Mouse (Mus musculus) kidney, embryonic 14.5 days (tissue): Measurements from ENCODE around the gene Slc25a21. TPM values are rescaled to one million over a fixed set of nuclear protein-coding genes. Genes with fewer than 3 reads are reported as not detected.
A peak's percentile ranks its signal among the peaks of the same experiment; 100 is the strongest.

ENCODE experiments used
- ATAC-seq: fragments of 200-750 bp; cut with Nextera tagmentation; 2 replicates; pipeline ENCODE4 v1.8.0; 2017; ENCODE audit warnings: moderate number of reproducible peaks, mild to moderate bottlenecking, moderate TSS enrichment, moderate library complexity; ENCODE audit not compliant: low FRiP score, low TSS enrichment
- H3K27ac ChIP-seq: fragments of 300-500 bp; sonication (generic); 2 replicates; pipeline ENCODE4 v1.5.1; 2014; ENCODE audit warnings: low read depth, mild to moderate bottlenecking, low read length, moderate library complexity, mixed read lengths
- H3K27me3 ChIP-seq: fragments of 300-500 bp; sonication (generic); 2 replicates; pipeline ENCODE4 v1.6.1; 2014; ENCODE audit warnings: mild to moderate bottlenecking, low read length; ENCODE audit not compliant: control insufficient read depth, insufficient read depth
- H3K36me3 ChIP-seq: fragments of 300-500 bp; sonication (generic); 2 replicates; pipeline ENCODE4 v1.6.1; 2014; ENCODE audit warnings: low read length, mixed read lengths; ENCODE audit not compliant: control insufficient read depth, insufficient read depth
- H3K4me1 ChIP-seq: fragments of 300-500 bp; sonication (generic); 2 replicates; pipeline ENCODE4 v1.6.1; 2014; ENCODE audit warnings: low read length, mixed read lengths; ENCODE audit not compliant: control insufficient read depth, insufficient read depth
- H3K4me2 ChIP-seq: fragments of 300-500 bp; sonication (generic); replicated peaks from 2 replicates; pipeline ENCODE4 v1.6.1; 2014; ENCODE audit warnings: low read depth, mild to moderate bottlenecking, low read length
- H3K4me3 ChIP-seq: fragments of 300-500 bp; sonication (generic); 2 replicates; pipeline ENCODE4 v1.5.1; 2014; ENCODE audit warnings: mild to moderate bottlenecking, low read length
- H3K9ac ChIP-seq: fragments of 300-500 bp; sonication (generic); 2 replicates; pipeline ENCODE4 v1.6.1; 2014; ENCODE audit warnings: low read depth, mild to moderate bottlenecking, low read length, moderate library complexity
- H3K9me3 ChIP-seq: fragments of 300-500 bp; sonication (generic); 2 replicates; pipeline ENCODE4 v1.6.1; 2016; ENCODE audit warnings: low read length; ENCODE audit not compliant: control insufficient read depth
- WGBS: fragments of 180-500 bp; shearing (Covaris S2); extraction: QIAGEN DNeasy Blood & Tissue Kit; methylation state at CpG from one replicate; pipeline ENCODE4 v1.1.7; 2014; 5-methylcytosine and 5-hydroxymethylcytosine counted together
- polyA plus RNA-seq: library from polyadenylated mRNA; unstranded; fragments of >200 nt; fragmentation: Nextera tagmentation; extraction: Ambion mirVana; gene quantifications from 2 replicates; pipeline ENCODE4 v1.2.1, GENCODE M21; 2014

Gene Slc25a21
- polyA plus RNA-seq, 1 experiment from 2014 or later = 2.8 TPM

GRCm38 (mm10) chr12:56697011-56697740 lies 500.1 kb downstream of the Slc25a21 start:
- Histone ChIP-seq H3K4me2 (peak overlapping the region; percentile 34; the same call in 1 of the 2 replicates), H3K27me3 (peaks cover 89% of the 10 kb centered on the region), H3K4me3 (peak overlapping the region; percentile 33), H3K36me3 (no peaks in the 10 kb centered on the region), H3K4me1 (peaks cover 16% of the 10 kb centered on the region), H3K9ac (no peak overlapping the region), H3K27ac (no peak overlapping the region), H3K9me3 (no peaks in the 10 kb centered on the region)
- WGBS = 1% methylated on average over 36 of the region's 36 CpGs
- ATAC-seq = no peak

GRCm38 (mm10) chr12:56696174-56697010 lies 500.9 kb downstream of the Slc25a21 start:
- no peak overlapping the region for H3K27ac ChIP-seq
- 0 out of 2 replicates have a peak, but pooled peaks have one; percentile 10 for ATAC-seq

GRCm38 (mm10) chr12:56695358-56696173 lies 501.7 kb downstream of the Slc25a21 start:
- peak; percentile 94 for ATAC-seq
- 1% methylated on average over 41 of the region's 41 CpGs for WGBS
- H3K27ac ChIP-seq = no peak overlapping the region

More at GRCm38 (mm10) chr12:56696174-56697010, 500.9 kb downstream of the Slc25a21 start:
- no peak overlapping the region for H3K9ac ChIP-seq
- no peaks in the 10 kb centered on the region for H3K36me3 ChIP-seq
- peak overlapping the region; percentile 49 for H3K4me2 ChIP-seq
- WGBS = under 1% methylated on average over 57 of the region's 57 CpGs
- H3K27me3 ChIP-seq = peaks cover 94% of the 10 kb centered on the region
- no peaks in the 10 kb centered on the region for H3K9me3 ChIP-seq
- peak overlapping the region; percentile 33 for H3K4me3 ChIP-seq
- peaks cover 16% of the 10 kb centered on the region for H3K4me1 ChIP-seq

GRCm38 (mm10) chr12:56694936-56695335 lies 502.3 kb downstream of the Slc25a21 start:
- Histone ChIP-seq H3K27me3 (peaks cover 95% of the 10 kb centered on the region), H3K27ac (no peak overlapping the region), H3K9me3 (no peaks in the 10 kb centered on the region), H3K4me1 (peaks cover 16% of the 10 kb centered on the region), H3K36me3 (no peaks in the 10 kb centered on the region), H3K9ac (no peak overlapping the region), H3K4me2 (peak overlapping the region; percentile 49; the same call in 1 of the 2 replicates), H3K4me3 (peak overlapping the region; percentile 33; the same call in 1 of the 2 replicates)
- WGBS = under 1% methylated on average over 11 of the region's 11 CpGs
- ATAC-seq = no peak

More at GRCm38 (mm10) chr12:56695358-56696173, 501.7 kb downstream of the Slc25a21 start:
- Histone ChIP-seq H3K27me3 (peaks cover 95% of the 10 kb centered on the region), H3K36me3 (no peaks in the 10 kb centered on the region), H3K4me3 (peak overlapping the region; percentile 33), H3K4me2 (peak overlapping the region; percentile 49), H3K9me3 (no peaks in the 10 kb centered on the region), H3K9ac (no peak overlapping the region), H3K4me1 (peaks cover 16% of the 10 kb centered on the region)

- H3K4me1 ChIP-seq = peaks cover 16% of the 10 kb centered on the region
Measured at GRCm38 (mm10) chr12:56694361-56694760, 502.9 kb downstream of the Slc25a21 start.

GRCm38 (mm10) chr12:56693411-56694098 lies 503.7 kb downstream of the Slc25a21 start:
- no peak overlapping the region for H3K9ac ChIP-seq
- 12% methylated on average over 14 of the region's 14 CpGs for WGBS
- H3K9me3 ChIP-seq = no peaks in the 10 kb centered on the region
- H3K4me1 ChIP-seq = peaks cover 16% of the 10 kb centered on the region
- no peak overlapping the region for H3K4me3 ChIP-seq
- no peak overlapping the region for H3K4me2 ChIP-seq
- H3K27me3 ChIP-seq = peaks cover 97% of the 10 kb centered on the region
- H3K36me3 ChIP-seq = no peaks in the 10 kb centered on the region
- no peak overlapping the region for H3K27ac ChIP-seq
- no peak for ATAC-seq

More at GRCm38 (mm10) chr12:56694361-56694760, 502.9 kb downstream of the Slc25a21 start:
- ATAC-seq = no peak
- Histone ChIP-seq H3K27ac (no peak overlapping the region), H3K36me3 (no peaks in the 10 kb centered on the region), H3K27me3 (peaks cover 95% of the 10 kb centered on the region), H3K4me2 (no peak overlapping the region), H3K4me3 (no peak overlapping the region), H3K9ac (no peak overlapping the region), H3K9me3 (no peaks in the 10 kb centered on the region)
- 2% methylated on average over 14 of the region's 14 CpGs for WGBS

GRCm38 (mm10) chr12:56692536-56692935 lies 504.7 kb downstream of the Slc25a21 start:
- H3K27ac ChIP-seq = no peak overlapping the region

More at GRCm38 (mm10) chr12:56692536-56692935, 504.7 kb downstream of the Slc25a21 start:
- H3K9me3 ChIP-seq = no peaks in the 10 kb centered on the region
- no peaks in the 10 kb centered on the region for H3K36me3 ChIP-seq
- WGBS = 3% methylated on average over 19 of the region's 19 CpGs
- no peak overlapping the region; the same call in 1 of the 2 replicates for H3K4me3 ChIP-seq
- H3K27me3 ChIP-seq = peaks cover 100% of the 10 kb centered on the region
- peaks cover 16% of the 10 kb centered on the region for H3K4me1 ChIP-seq
- no peak overlapping the region for H3K4me2 ChIP-seq
- ATAC-seq = no peak
- H3K9ac ChIP-seq = no peak overlapping the region
